Mouse (Mus musculus): Measurements from ENCODE around the gene Prr22.

The Prr22 gene

DNA sequence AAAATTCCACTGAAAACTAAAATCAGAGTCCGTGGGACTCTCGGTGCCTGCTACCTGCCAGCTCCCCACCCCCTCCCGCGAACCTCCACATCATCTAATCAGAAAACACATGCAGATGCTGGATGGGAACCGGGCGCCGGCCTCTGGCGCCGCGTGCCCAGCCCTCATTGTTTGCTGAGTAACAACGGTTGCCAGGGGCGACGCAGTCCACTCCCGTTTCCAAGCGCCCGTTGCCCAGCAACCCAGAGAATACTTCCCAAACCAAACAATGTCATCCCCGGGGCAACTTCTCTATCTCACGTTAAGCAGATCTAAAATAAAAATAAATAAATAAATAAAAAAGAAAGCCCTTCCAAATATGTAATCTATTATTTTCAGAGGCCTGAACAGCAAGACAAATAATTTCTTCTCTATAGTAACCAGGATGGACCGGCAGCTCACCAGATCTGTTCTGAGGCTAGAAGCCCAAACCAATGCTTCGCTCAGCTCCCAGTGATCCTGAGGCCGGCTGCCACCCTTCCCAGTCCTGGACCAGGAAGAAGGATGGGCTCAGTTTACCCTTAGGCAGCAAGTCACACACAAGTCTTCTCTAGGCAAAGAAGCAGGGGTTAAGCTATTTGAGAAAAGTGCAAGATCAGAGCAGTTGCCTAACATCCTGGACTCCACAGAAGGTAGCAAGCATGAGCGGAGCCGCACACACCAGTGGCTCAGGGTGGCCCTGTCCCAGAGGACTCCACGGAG, 44.4 kb downstream of the Prr22 start:
- peak; percentile 91 to 93 for DNase-seq

DNA sequence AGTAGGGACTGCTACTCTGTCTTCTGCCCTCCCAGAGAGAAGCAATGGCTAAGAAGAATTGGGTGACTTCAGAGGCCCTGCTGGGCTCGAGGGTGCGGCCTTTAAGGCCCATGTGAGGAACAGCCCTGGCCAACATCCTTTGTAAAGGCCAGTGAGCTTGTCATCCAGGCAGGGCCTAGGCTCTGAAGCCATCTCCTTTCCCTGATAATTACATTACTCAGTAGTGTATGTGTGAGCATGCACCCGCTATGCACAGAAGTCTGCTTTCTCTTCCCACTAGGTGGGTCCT, 45.0 kb downstream of the Prr22 start:
- no peak for DNase-seq

GRCm38 (mm10) chr17:56818067-56818636, 48.1 kb downstream of the Prr22 start:
- DNase-seq, result peak in 1 of 2 experiments; percentile 41

DNA sequence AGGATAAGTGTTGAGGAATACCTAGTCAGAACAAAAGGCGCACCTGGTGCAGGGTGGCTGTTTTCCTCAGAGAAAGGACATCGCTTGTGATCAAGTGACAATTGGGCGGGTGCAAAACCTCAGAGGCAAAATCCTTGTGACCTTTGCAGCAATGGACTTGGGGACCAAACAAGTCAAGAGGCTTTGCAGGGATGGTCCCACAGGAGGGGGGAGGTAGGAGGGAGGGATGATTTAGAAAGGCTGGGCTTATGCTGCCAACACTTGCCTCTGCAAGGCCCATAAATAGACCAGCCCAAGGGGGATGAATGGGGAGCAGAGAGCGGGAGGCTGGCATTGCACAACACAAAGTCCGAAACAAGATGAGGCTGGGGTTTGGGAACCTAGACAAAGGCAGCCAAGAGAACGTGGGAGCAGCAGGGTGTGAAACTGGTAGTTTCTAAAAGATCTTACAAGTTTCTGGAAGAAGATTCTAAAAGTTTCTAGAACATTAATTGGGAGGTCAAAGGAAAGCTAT, 49.0 kb downstream of the Prr22 start:
- no peak for DNase-seq

- peak; percentile 63 to 78 for DNase-seq
These were observed 49.7 kb downstream of the Prr22 start for GRCm38 (mm10) chr17:56819694-56820111.

Data from lung, adult 18-20 months (tissue).